Mouse (Mus musculus) CD4-positive helper T cell, adult 2 months (primary cell): ENCODE measurements around the gene Spaca9.

ENCODE experiments used
- DNase-seq: peaks from one replicate; pipeline ENCODE4 v3.0.0-alpha.2; 2012; ENCODE audit warnings: low read depth, missing footprints, low spot score

Spaca9 gene

GRCm38 (mm10) chr2:28699361-28700335 lies at the start of gene Spaca9, which contains the start of gene Ak8:
Gene Spaca9 (minus strand): TSS chr2:28699727.
Gene Ak8 (plus strand): TSS chr2:28700164.
- peak; percentile 42 for DNase-seq

- no peak for DNase-seq
Observed at GRCm38 (mm10) chr2:28747705-28748104, 48.2 kb upstream of the Spaca9 start.

- no peak for DNase-seq
Observed at GRCm38 (mm10) chr2:28746682-28747332, 47.3 kb upstream of the Spaca9 start.

- DNase-seq = no peak
Observed at GRCm38 (mm10) chr2:28742701-28743100, 43.2 kb upstream of the Spaca9 start.

GRCm38 (mm10) chr2:28740159-28740558 lies 40.6 kb upstream of the Spaca9 start:
- no peak for DNase-seq

- DNase-seq = no peak
Observed at GRCm38 (mm10) chr2:28737112-28737511, 37.6 kb upstream of the Spaca9 start.

GRCm38 (mm10) chr2:28730676-28731075 lies 31.1 kb upstream of the Spaca9 start:
- DNase-seq = no peak

GRCm38 (mm10) chr2:28727786-28728404 lies 28.4 kb upstream of the Spaca9 start:
- DNase-seq = no peak

GRCm38 (mm10) chr2:28723912-28724311 lies 24.4 kb upstream of the Spaca9 start:
- DNase-seq = no peak

GRCm38 (mm10) chr2:28722419-28722818 lies 22.9 kb upstream of the Spaca9 start:
- DNase-seq = no peak

GRCm38 (mm10) chr2:28713036-28713435 lies 13.5 kb upstream of the Spaca9 start:
- no peak for DNase-seq

- no peak for DNase-seq
Observed at GRCm38 (mm10) chr2:28706787-28707186, 7.3 kb upstream of the Spaca9 start.

GRCm38 (mm10) chr2:28706106-28706636 lies 6.6 kb upstream of the Spaca9 start:
- no peak for DNase-seq

- DNase-seq = no peak
Observed at GRCm38 (mm10) chr2:28701646-28702262, 2.2 kb upstream of the Spaca9 start.

GRCm38 (mm10) chr2:28698566-28698965 lies 961 bp downstream of the Spaca9 start:
- no peak for DNase-seq

GRCm38 (mm10) chr2:28692692-28693091 lies 6.8 kb downstream of the Spaca9 start:
- DNase-seq = no peak

- peak; percentile 29 for DNase-seq
Observed at GRCm38 (mm10) chr2:28688431-28688830, 11.1 kb downstream of the Spaca9 start.

GRCm38 (mm10) chr2:28685895-28686294 lies 13.6 kb downstream of the Spaca9 start:
- no peak for DNase-seq

GRCm38 (mm10) chr2:28681718-28682117 lies 17.8 kb downstream of the Spaca9 start:
- no peak for DNase-seq

- no peak for DNase-seq
Observed at GRCm38 (mm10) chr2:28680710-28681109, 18.8 kb downstream of the Spaca9 start.

- no peak for DNase-seq
Observed at GRCm38 (mm10) chr2:28676005-28676404, 23.5 kb downstream of the Spaca9 start.
